8 mouse cellular contexts compared by ENCODE assay signal in genomic region chr15:102671721-102672214, GRCm38 (mm10). TPM values are rescaled to one million over a fixed set of nuclear protein-coding genes. Genes with fewer than 3 reads are reported as not detected.
DNase-seq lines count a peak whose midpoint lies in the region; ATAC-seq and TF ChIP-seq lines count a peak whose summit lies in the region.

No protein-coding gene starts in this region.

- ATAC-seq in embryonic facial prominence, embryonic 11.5 days (replicated peaks; ENCODE audit: insufficient number of reproducible peaks, low FRiP score, low TSS enrichment, low read depth) = peak; percentile 69
- ATAC-seq in limb, embryonic 15.5 days (ENCODE audit: insufficient number of reproducible peaks, low FRiP score, low TSS enrichment, low read depth) = peak; percentile 69
- ATAC-seq in midbrain, embryonic 15.5 days (replicated peaks) = peak; percentile 58

- TF ChIP-seq CTCF in heart, adult 2 months (IDR thresholded peaks at IDR 0.05) = no peak

- peak overlapping the region; percentile 90 for H3K9ac ChIP-seq in embryonic facial prominence, embryonic 11.5 days (replicated peaks; ENCODE audit: low read length)
- H3K9ac ChIP-seq in heart, adult 2 months (ENCODE audit: low read depth, low read length) = peak overlapping the region; percentile 91
- H3K9ac ChIP-seq in limb, embryonic 15.5 days = peak overlapping the region; percentile 71
- H3K9ac ChIP-seq in midbrain, embryonic 15.5 days = peak overlapping the region; percentile 70

- H3K4me1 ChIP-seq in embryonic facial prominence, embryonic 11.5 days (ENCODE audit: control insufficient read depth, insufficient read depth, low read length) = no peaks in the 10 kb centered on the region
- peaks cover 3% of the 10 kb centered on the region for H3K4me1 ChIP-seq in heart, adult 2 months (ENCODE audit: control insufficient read depth, insufficient read depth, low read length)
- peaks cover 27% of the 10 kb centered on the region for H3K4me1 ChIP-seq in limb, embryonic 15.5 days
- peaks cover 41% of the 10 kb centered on the region for H3K4me1 ChIP-seq in midbrain, embryonic 15.5 days

- no peak for TF ChIP-seq EP300 in heart, adult 2 months (IDR thresholded peaks at IDR 0.05; ENCODE audit: insufficient read depth, low read depth, low read length)

- peak; percentile 95 for TF ChIP-seq POLR2A in heart, adult 2 months (IDR thresholded peaks at IDR 0.05; ENCODE audit: insufficient read depth, low read depth, low read length)

- intact Hi-C loops in heart, adult 2 months (cut with DNase I) = loop anchor here (2.0 to 10.0 kb wide), 3 partner anchors 47 to 597 kb away; partner anchors contain the start of genes Atf7, Eif4b and Gm28047

- H3K9me3 ChIP-seq in embryonic facial prominence, embryonic 11.5 days (replicated peaks; ENCODE audit: control insufficient read depth, low read length) = no peaks in the 10 kb centered on the region
- no peaks in the 10 kb centered on the region for H3K9me3 ChIP-seq in limb, embryonic 15.5 days
- no peaks in the 10 kb centered on the region for H3K9me3 ChIP-seq in midbrain, embryonic 15.5 days

- peak overlapping the region; percentile 43 for H3K4me3 ChIP-seq in embryonic facial prominence, embryonic 11.5 days (ENCODE audit: low read depth, low read length)
- peak overlapping the region; percentile 52 for H3K4me3 ChIP-seq in heart, adult 2 months
- H3K4me3 ChIP-seq in limb, embryonic 15.5 days = peak overlapping the region; percentile 74
- peak overlapping the region; percentile 82 for H3K4me3 ChIP-seq in midbrain, embryonic 15.5 days

- peak; percentile 93 for DNase-seq in adrenal gland, postnatal 14 days
- peak; percentile 87 for DNase-seq in embryonic facial prominence, embryonic 11.5 days (ENCODE audit: low spot score)
- DNase-seq in heart, adult 2 months = peak; percentile 91
- peak; percentile 81 to 87 for DNase-seq in kidney, adult 8-10 months
- peak; percentile 36 to 70 for DNase-seq in spleen, postnatal 10 days (ENCODE audit: low spot score in 2 of 2)
- no peak for DNase-seq in c-Kit-positive CD71-positive TER-119-positive erythroid progenitor cells, embryonic 14.5 days (ENCODE audit: low spot score)

- peaks cover 5% of the 10 kb centered on the region for H3K79me2 ChIP-seq in heart, adult 2 months (replicated peaks; ENCODE audit: control insufficient read depth, insufficient read depth, low read length)

- no peaks in the 10 kb centered on the region for H3K27me3 ChIP-seq in embryonic facial prominence, embryonic 11.5 days (ENCODE audit: control insufficient read depth, insufficient read depth, low read length)
- no peaks in the 10 kb centered on the region for H3K27me3 ChIP-seq in heart, adult 2 months (ENCODE audit: control insufficient read depth, insufficient read depth, low read length)
- H3K27me3 ChIP-seq in limb, embryonic 15.5 days = no peaks in the 10 kb centered on the region
- H3K27me3 ChIP-seq in midbrain, embryonic 15.5 days (replicated peaks) = no peaks in the 10 kb centered on the region

- under 1% methylated on average over 31 of the region's 34 CpGs for whole genome bisulfite sequencing in embryonic facial prominence, embryonic 11.5 days
- under 1% methylated on average over 34 of the region's 34 CpGs for WGBS in heart, adult 2 months
- WGBS in limb, embryonic 15.5 days = 2% methylated on average over 34 of the region's 34 CpGs
- WGBS in midbrain, embryonic 15.5 days = under 1% methylated on average over 34 of the region's 34 CpGs

- H3K36me3 ChIP-seq in embryonic facial prominence, embryonic 11.5 days (replicated peaks; ENCODE audit: control insufficient read depth, insufficient read depth, low read depth, low read length) = peaks cover 2% of the 10 kb centered on the region
- no peaks in the 10 kb centered on the region; the same call in 1 of the 2 replicates for H3K36me3 ChIP-seq in heart, adult 2 months (ENCODE audit: control insufficient read depth, insufficient read depth, low read length)
- peaks cover 12% of the 10 kb centered on the region for H3K36me3 ChIP-seq in limb, embryonic 15.5 days
- H3K36me3 ChIP-seq in midbrain, embryonic 15.5 days (replicated peaks) = no peaks in the 10 kb centered on the region

- H3K27ac ChIP-seq in embryonic facial prominence, embryonic 11.5 days (replicated peaks; ENCODE audit: low read depth, low read length) = peak overlapping the region; percentile 99
- peak overlapping the region; percentile 97 for H3K27ac ChIP-seq in heart, adult 2 months
- H3K27ac ChIP-seq in limb, embryonic 15.5 days = peak overlapping the region; percentile 100
- peak overlapping the region; percentile 97 for H3K27ac ChIP-seq in midbrain, embryonic 15.5 days

- peak overlapping the region; percentile 72 for H3K4me2 ChIP-seq in embryonic facial prominence, embryonic 11.5 days (ENCODE audit: low read depth, low read length)
- peak overlapping the region; percentile 77 for H3K4me2 ChIP-seq in limb, embryonic 15.5 days
- H3K4me2 ChIP-seq in midbrain, embryonic 15.5 days = peak overlapping the region; percentile 76

RNA-seq across cellular contexts. Expression of gene Atp5g2, which starts 0.4 kb away (rescaled TPM):
- total RNA-seq in adrenal gland, postnatal 14 days (2021) = 35.4 and 47.3 TPM in 2 replicates
- polyA plus RNA-seq in embryonic facial prominence, embryonic 11.5 days (2014; fragmentation: Nextera tagmentation; extraction: Ambion mirVana) = 60.4 and 79.9 TPM in 2 replicates
- 10 to 100 TPM; 30.6 to 33.5 TPM for total RNA-seq in heart, adult 2 months (2021)
- polyA plus RNA-seq in heart, adult 2 months (2012; rRNA removed) = 417 and 578 TPM in 2 replicates
- polyA plus RNA-seq in limb, embryonic 15.5 days (2015; fragmentation: Nextera tagmentation; extraction: Ambion mirVana) = 48.8 and 56.6 TPM in 2 replicates
- 39.5 and 43.4 TPM in 2 replicates for polyA plus RNA-seq in midbrain, embryonic 15.5 days (2015; fragmentation: Nextera tagmentation; extraction: Ambion mirVana)

RNA-seq across cellular contexts. Expression of gene Atf7, which starts 46.5 kb away (rescaled TPM):
- total RNA-seq in adrenal gland, postnatal 14 days (2021) = 76.1 and 86.7 TPM in 2 replicates
- polyA plus RNA-seq in embryonic facial prominence, embryonic 11.5 days (2014; fragmentation: Nextera tagmentation; extraction: Ambion mirVana) = 13.7 and 17.4 TPM in 2 replicates
- 10 to 100 TPM; 49.9 TPM for total RNA-seq in heart, adult 2 months (2021)
- 77.6 and 122 TPM in 2 replicates for polyA plus RNA-seq in heart, adult 2 months (2012; rRNA removed)
- 48.7 and 49.6 TPM in 2 replicates for polyA plus RNA-seq in limb, embryonic 15.5 days (2015; fragmentation: Nextera tagmentation; extraction: Ambion mirVana)
- polyA plus RNA-seq in midbrain, embryonic 15.5 days (2015; fragmentation: Nextera tagmentation; extraction: Ambion mirVana) = 15.6 and 20.0 TPM in 2 replicates

RNA-seq across cellular contexts. Expression of gene Gm28047, which starts 46.9 kb away (rescaled TPM):
- 2.8 TPM in 1 of 2 replicates, not detected in the other for total RNA-seq in adrenal gland, postnatal 14 days (2021)
- polyA plus RNA-seq in embryonic facial prominence, embryonic 11.5 days (2014; fragmentation: Nextera tagmentation; extraction: Ambion mirVana) = 0.20 and 0.21 TPM in 2 replicates
- total RNA-seq in heart, adult 2 months (2021) = 1 to 10 TPM in 1 of 2 experiments, under 1 TPM in 1; 0.36 to 1.3 TPM
- not detected in 2 replicates for polyA plus RNA-seq in heart, adult 2 months (2012; rRNA removed)
- not detected in 2 replicates for polyA plus RNA-seq in limb, embryonic 15.5 days (2015; fragmentation: Nextera tagmentation; extraction: Ambion mirVana)
- not detected in 2 replicates for polyA plus RNA-seq in midbrain, embryonic 15.5 days (2015; fragmentation: Nextera tagmentation; extraction: Ambion mirVana)

RNA-seq across cellular contexts. Expression of gene Calcoco1, which starts 50.2 kb away (rescaled TPM):
- 85.8 and 96.7 TPM in 2 replicates for total RNA-seq in adrenal gland, postnatal 14 days (2021)
- 32.2 and 34.0 TPM in 2 replicates for polyA plus RNA-seq in embryonic facial prominence, embryonic 11.5 days (2014; fragmentation: Nextera tagmentation; extraction: Ambion mirVana)
- 100 to 1,000 TPM in 1 of 2 experiments, 10 to 100 TPM in 1; 98.0 to 124 TPM for total RNA-seq in heart, adult 2 months (2021)
- polyA plus RNA-seq in heart, adult 2 months (2012; rRNA removed) = 108 and 133 TPM in 2 replicates
- 59.1 and 69.6 TPM in 2 replicates for polyA plus RNA-seq in limb, embryonic 15.5 days (2015; fragmentation: Nextera tagmentation; extraction: Ambion mirVana)
- 41.9 and 43.0 TPM in 2 replicates for polyA plus RNA-seq in midbrain, embryonic 15.5 days (2015; fragmentation: Nextera tagmentation; extraction: Ambion mirVana)
